Mouse (Mus musculus) erythroblast, adult 5-6 weeks (primary cell): Measurements from ENCODE around the gene Ddo. TPM values are rescaled to one million over a fixed set of nuclear protein-coding genes. Genes with fewer than 3 reads are reported as not detected.

Source experiments
- ATAC-seq: replicated peaks from 2 replicates; pipeline ENCODE4 v1.8.0; 2016; ENCODE audit warnings: moderate number of reproducible peaks, mild to moderate bottlenecking, moderate TSS enrichment, inconsistent platforms; ENCODE audit not compliant: poor library complexity, low FRiP score, severe bottlenecking
- total RNA-seq, 2 experiments: library from RNA; stranded (forward) in 1 of 2; stranded (reverse) in 1 of 2; fragments of 150-400 nt in 1 of 2; fragments of 200-764, 138-1000 nt in 1 of 2; gene quantifications; 2 replicates each; pipeline versions ENCODE4 v1.2.3 to v1.2.4; 2015 to 2017; ENCODE audit warnings: low replicate concordance in 2 of 2

The Ddo gene
- total RNA-seq, 2 experiments from 2014 or later: not detected

GRCm38 (mm10) chr10:40713018-40713608 is 83.3 kb downstream of the Ddo start:
- no peak for ATAC-seq

- no peak for ATAC-seq
These were observed 84.0 kb downstream of the Ddo start for GRCm38 (mm10) chr10:40713829-40714228.

GRCm38 (mm10) chr10:40715151-40715550 is 85.3 kb downstream of the Ddo start:
- ATAC-seq: no peak

GRCm38 (mm10) chr10:40716296-40716695 is 86.5 kb downstream of the Ddo start:
- no peak for ATAC-seq

- ATAC-seq: no peak
These were observed 86.9 kb downstream of the Ddo start for GRCm38 (mm10) chr10:40716713-40717112.

- no peak for ATAC-seq
These were observed 88.6 kb downstream of the Ddo start for GRCm38 (mm10) chr10:40718362-40718761.

- ATAC-seq: no peak
These were observed 89.3 kb downstream of the Ddo start for GRCm38 (mm10) chr10:40719062-40719461.

GRCm38 (mm10) chr10:40720883-40721282 is 91.1 kb downstream of the Ddo start:
- no peak for ATAC-seq

- no peak for ATAC-seq
These were observed 94.5 kb downstream of the Ddo start for GRCm38 (mm10) chr10:40724342-40724741.

- ATAC-seq: no peak
These were observed 95.3 kb downstream of the Ddo start for GRCm38 (mm10) chr10:40725066-40725465.

- ATAC-seq: no peak
These were observed 95.7 kb downstream of the Ddo start for GRCm38 (mm10) chr10:40725471-40725870.

GRCm38 (mm10) chr10:40726288-40726902 is 96.6 kb downstream of the Ddo start:
- no peak for ATAC-seq

- ATAC-seq: no peak
These were observed 97.2 kb downstream of the Ddo start for GRCm38 (mm10) chr10:40726989-40727388.

GRCm38 (mm10) chr10:40730200-40730599 is 100.4 kb downstream of the Ddo start:
- ATAC-seq: no peak

Other genes starting within 250 kb of the Ddo start
- not detected in 2 replicates for gene Slc22a16, start 59.7 kb upstream of the Ddo start, total RNA-seq (2015; ENCODE audit: low replicate concordance)
- gene Slc22a16, start 59.7 kb upstream of the Ddo start, total RNA-seq (2017; ENCODE audit: low replicate concordance): not detected in 2 replicates
- not detected in 2 replicates for gene Mettl24, start 53.3 kb downstream of the Ddo start, total RNA-seq (2015; ENCODE audit: low replicate concordance)
- not detected in 2 replicates for gene Mettl24, start 53.3 kb downstream of the Ddo start, total RNA-seq (2017; ENCODE audit: low replicate concordance)